ENCODE assay signal across 8 mouse cellular contexts in genomic region chr11:32342770-32343191, GRCm38 (mm10). TPM values are rescaled to one million over a fixed set of nuclear protein-coding genes. Genes with fewer than 3 reads are reported as not detected.
DNase-seq lines count a peak whose midpoint lies in the region; ATAC-seq lines count a peak whose summit lies in the region.

No protein-coding gene starts in this region.

- no peak for ATAC-seq in hindbrain, embryonic 14.5 days (ENCODE audit: low FRiP score)
- no peak for ATAC-seq in hindbrain, embryonic 16.5 days

- H3K27ac ChIP-seq in hindbrain, embryonic 14.5 days: no peak overlapping the region
- no peak overlapping the region for H3K27ac ChIP-seq in hindbrain, embryonic 16.5 days (ENCODE audit: low read depth, low read length)

- no peak overlapping the region for H3K9ac ChIP-seq in hindbrain, embryonic 14.5 days
- H3K9ac ChIP-seq in hindbrain, embryonic 16.5 days (ENCODE audit: low read depth, low read length): no peak overlapping the region

- no peaks in the 10 kb centered on the region for H3K9me3 ChIP-seq in hindbrain, embryonic 14.5 days (ENCODE audit: control insufficient read depth, low read length)
- no peaks in the 10 kb centered on the region for H3K9me3 ChIP-seq in hindbrain, embryonic 16.5 days (ENCODE audit: control insufficient read depth, low read length)

- no peaks in the 10 kb centered on the region for H3K27me3 ChIP-seq in hindbrain, embryonic 14.5 days (ENCODE audit: control insufficient read depth, insufficient read depth, low read length)
- no peaks in the 10 kb centered on the region for H3K27me3 ChIP-seq in hindbrain, embryonic 16.5 days (replicated peaks; ENCODE audit: control insufficient read depth, insufficient read depth, low read length)

- H3K36me3 ChIP-seq in hindbrain, embryonic 14.5 days (replicated peaks; ENCODE audit: control insufficient read depth, insufficient read depth): no peaks in the 10 kb centered on the region
- H3K36me3 ChIP-seq in hindbrain, embryonic 16.5 days (ENCODE audit: control insufficient read depth, insufficient read depth, low read length): no peaks in the 10 kb centered on the region

- WGBS in hindbrain, embryonic 14.5 days: 3% methylated on average over 2 of the region's 2 CpGs
- WGBS in hindbrain, embryonic 16.5 days: 21% methylated on average over 2 of the region's 2 CpGs

- peak; percentile 60 for DNase-seq in hindbrain, embryonic 14.5 days (ENCODE audit: low spot score)
- DNase-seq in urinary bladder, adult 2 months (ENCODE audit: low spot score): peak; percentile 31
- no peak for DNase-seq in urinary bladder, postnatal 10 days (ENCODE audit: low spot score)
- peak; percentile 74 for DNase-seq in brain, adult 2 months (ENCODE audit: low read depth, low spot score)
- peak; percentile 70 to 77 for DNase-seq in kidney, postnatal 4 days
- DNase-seq in spleen, postnatal 4 days (ENCODE audit: low spot score in 2 of 2): peak; percentile 42 to 78
- no peak for DNase-seq in urinary bladder, postnatal 25 days (ENCODE audit: low spot score)

- 0 out of 2 replicates have a peak, but pooled peaks cover 7% of the 10 kb centered on the region for H3K4me1 ChIP-seq in hindbrain, embryonic 14.5 days (replicated peaks; ENCODE audit: control insufficient read depth, insufficient read depth, low read length)
- H3K4me1 ChIP-seq in hindbrain, embryonic 16.5 days (ENCODE audit: control insufficient read depth, insufficient read depth, low read depth, low read length): peaks cover 7% of the 10 kb centered on the region

- H3K4me3 ChIP-seq in hindbrain, embryonic 14.5 days (replicated peaks; ENCODE audit: low read length): no peak overlapping the region
- H3K4me3 ChIP-seq in hindbrain, embryonic 16.5 days (ENCODE audit: low read length): no peak overlapping the region

- no peak overlapping the region for H3K4me2 ChIP-seq in hindbrain, embryonic 14.5 days (replicated peaks)
- no peak overlapping the region for H3K4me2 ChIP-seq in hindbrain, embryonic 16.5 days (ENCODE audit: low read length)

RNA-seq across cellular contexts. Expression of gene Sh3pxd2b, which starts 4.8 kb away (rescaled TPM):
- polyA plus RNA-seq in hindbrain, embryonic 14.5 days (2014; fragmentation: Nextera tagmentation; extraction: Ambion mirVana): 21.8 and 23.4 TPM in 2 replicates
- polyA plus RNA-seq in hindbrain, embryonic 16.5 days (2015; fragmentation: Nextera tagmentation; extraction: Ambion mirVana): 15.8 and 20.1 TPM in 2 replicates
- 10.0 and 15.0 TPM in 2 replicates for polyA plus RNA-seq in urinary bladder, adult 2 months (2012; rRNA removed)

RNA-seq across cellular contexts. Expression of gene Hbq1a, which starts 42.9 kb away (rescaled TPM):
- 0.96 and 1.2 TPM in 2 replicates for polyA plus RNA-seq in hindbrain, embryonic 14.5 days (2014; fragmentation: Nextera tagmentation; extraction: Ambion mirVana)
- 1.6 and 2.0 TPM in 2 replicates for polyA plus RNA-seq in hindbrain, embryonic 16.5 days (2015; fragmentation: Nextera tagmentation; extraction: Ambion mirVana)
- polyA plus RNA-seq in urinary bladder, adult 2 months (2012; rRNA removed): not detected in 2 replicates

RNA-seq across cellular contexts. Expression of gene Hba-a2, which starts 46.5 kb away (rescaled TPM):
- 6,611 and 7,624 TPM in 2 replicates for polyA plus RNA-seq in hindbrain, embryonic 14.5 days (2014; fragmentation: Nextera tagmentation; extraction: Ambion mirVana)
- 6,688 and 8,147 TPM in 2 replicates for polyA plus RNA-seq in hindbrain, embryonic 16.5 days (2015; fragmentation: Nextera tagmentation; extraction: Ambion mirVana)
- polyA plus RNA-seq in urinary bladder, adult 2 months (2012; rRNA removed): 173 and 196 TPM in 2 replicates

RNA-seq across cellular contexts. Expression of gene Hbq1b, which starts 56.0 kb away (rescaled TPM):
- polyA plus RNA-seq in hindbrain, embryonic 14.5 days (2014; fragmentation: Nextera tagmentation; extraction: Ambion mirVana): 0.82 TPM in 1 of 2 replicates, not detected in the other
- polyA plus RNA-seq in hindbrain, embryonic 16.5 days (2015; fragmentation: Nextera tagmentation; extraction: Ambion mirVana): 0.61 and 1.3 TPM in 2 replicates
- not detected in 2 replicates for polyA plus RNA-seq in urinary bladder, adult 2 months (2012; rRNA removed)

RNA-seq across cellular contexts. Expression of gene Hba-a1, which starts 59.5 kb away (rescaled TPM):
- 2,517 and 2,859 TPM in 2 replicates for polyA plus RNA-seq in hindbrain, embryonic 14.5 days (2014; fragmentation: Nextera tagmentation; extraction: Ambion mirVana)
- polyA plus RNA-seq in hindbrain, embryonic 16.5 days (2015; fragmentation: Nextera tagmentation; extraction: Ambion mirVana): 2,714 and 3,255 TPM in 2 replicates
- polyA plus RNA-seq in urinary bladder, adult 2 months (2012; rRNA removed): 62.4 and 76.0 TPM in 2 replicates

Comparison
In these comparisons a context has a peak if more than half of its experiments do, and no peak if none do; other contexts are left out.
1. DNase-seq: peak in hindbrain, embryonic 14.5 days (single experiment), urinary bladder, adult 2 months (single experiment), brain, adult 2 months (single experiment), kidney, postnatal 4 days (2 of 2) and spleen, postnatal 4 days (2 of 2); none in urinary bladder, postnatal 10 days (single experiment) and urinary bladder, postnatal 25 days (single experiment).
2. RNA of gene Hba-a2, which starts 46.5 kb away (polyA plus RNA-seq): 6,688 to 8,147 TPM in hindbrain, embryonic 16.5 days and 6,611 to 7,624 TPM in hindbrain, embryonic 14.5 days; 173 to 196 TPM in urinary bladder, adult 2 months; every median in the first group is over 10 times any median in the second.